Mouse (Mus musculus): Measurements from ENCODE around the gene Prima1. TPM values are rescaled to one million over a fixed set of nuclear protein-coding genes. Genes with fewer than 3 reads are reported as not detected.
A peak's percentile ranks its signal among the peaks of the same experiment; 100 is the strongest.

Gene Prima1
- 0.75 TPM in 1 of 2 replicates, not detected in the other for polyA plus RNA-seq (2016; fragmentation: Nextera tagmentation; extraction: Ambion mirVana)

GRCm38 (mm10) chr12:103242083-103242581 lies at the start of gene Prima1:
TSS of gene Prima1 (minus strand) at chr12:103242150.
- H3K4me2 ChIP-seq, result peak within 1 kb of the TSS; percentile 80
- H3K27me3 ChIP-seq (replicated peaks), result peaks cover 44% of the 10 kb centered on the region
- no peaks in the 10 kb centered on the region for H3K9me3 ChIP-seq (replicated peaks)
- peak; percentile 78 for ATAC-seq (ENCODE audit: insufficient number of reproducible peaks, low FRiP score)
- peak within 1 kb of the TSS; percentile 73 for H3K4me3 ChIP-seq
- H3K27ac ChIP-seq (ENCODE audit: poor library complexity, severe bottlenecking), result peak within 1 kb of the TSS; percentile 69
- H3K9ac ChIP-seq, result peak within 1 kb of the TSS; percentile 79
- peaks cover 11% of the 10 kb centered on the region for H3K4me1 ChIP-seq (replicated peaks)
- no peaks in the 10 kb centered on the region for H3K36me3 ChIP-seq
- under 1% methylated on average over 54 of the region's 54 CpGs for WGBS

DNA sequence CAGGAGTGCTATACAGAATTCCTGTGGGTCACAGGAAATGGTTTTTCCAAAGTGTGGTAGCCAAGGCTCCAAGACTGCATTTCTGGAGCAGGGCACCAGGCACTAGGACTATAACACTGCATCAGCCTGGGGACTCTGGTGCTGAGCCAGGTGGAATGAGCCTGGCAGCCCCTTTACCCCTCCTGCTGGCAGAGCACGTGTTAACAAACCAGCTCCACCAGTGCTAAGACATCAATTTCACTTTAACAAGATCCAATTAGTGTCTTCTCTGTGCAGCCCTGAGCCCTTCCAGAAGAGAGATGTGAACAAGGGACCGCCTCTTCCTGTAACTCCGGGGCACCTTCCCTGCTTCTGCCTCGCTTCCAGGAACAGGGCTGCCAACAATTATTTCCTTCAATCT lies 45.3 kb upstream of the Prima1 start:
- no peak for ATAC-seq (ENCODE audit: insufficient number of reproducible peaks, low FRiP score)
- Histone ChIP-seq H3K36me3 (no peaks in the 10 kb centered on the region), H3K4me1 (replicated peaks) (peaks cover 20% of the 10 kb centered on the region), H3K9ac (no peak overlapping the region), H3K4me3 (no peak overlapping the region), H3K4me2 (no peak overlapping the region), H3K9me3 (replicated peaks) (no peaks in the 10 kb centered on the region), H3K27me3 (replicated peaks) (no peaks in the 10 kb centered on the region), H3K27ac (ENCODE audit: poor library complexity, severe bottlenecking) (no peak overlapping the region)
- WGBS, result 69% methylated on average over 4 of the region's 4 CpGs

DNA sequence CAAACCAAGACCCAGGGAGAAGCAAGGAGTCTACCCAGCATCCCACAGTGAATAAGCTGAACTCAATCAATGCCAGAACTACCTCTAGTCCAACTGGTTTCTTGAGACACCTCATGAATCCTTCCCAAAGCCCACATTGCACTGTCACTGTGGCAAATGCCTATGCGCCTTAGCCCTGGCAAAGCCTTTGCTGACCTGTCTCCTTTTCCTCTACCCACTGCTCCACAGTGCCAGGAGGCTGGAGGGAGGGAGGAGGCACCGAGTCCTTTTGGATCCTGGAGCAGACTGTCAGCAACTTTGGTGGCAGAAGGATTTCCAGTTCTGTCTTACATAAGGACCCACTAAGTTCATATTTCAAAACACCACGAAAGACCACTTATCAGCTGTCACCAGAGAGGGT lies 41.5 kb upstream of the Prima1 start:
- no peak for ATAC-seq (ENCODE audit: insufficient number of reproducible peaks, low FRiP score)
- no peak overlapping the region for H3K9ac ChIP-seq
- 61% methylated on average over 3 of the region's 3 CpGs for whole genome bisulfite sequencing
- no peaks in the 10 kb centered on the region for H3K9me3 ChIP-seq (replicated peaks)
- no peaks in the 10 kb centered on the region for H3K4me1 ChIP-seq (replicated peaks)
- no peak overlapping the region for H3K4me3 ChIP-seq
- no peaks in the 10 kb centered on the region for H3K36me3 ChIP-seq
- H3K27me3 ChIP-seq (replicated peaks), result no peaks in the 10 kb centered on the region
- H3K27ac ChIP-seq (ENCODE audit: poor library complexity, severe bottlenecking), result no peak overlapping the region
- H3K4me2 ChIP-seq, result no peak overlapping the region

- Histone ChIP-seq H3K4me3 (no peak overlapping the region), H3K36me3 (no peaks in the 10 kb centered on the region), H3K4me1 (replicated peaks) (no peaks in the 10 kb centered on the region), H3K27ac (ENCODE audit: poor library complexity, severe bottlenecking) (no peak overlapping the region), H3K27me3 (replicated peaks) (no peaks in the 10 kb centered on the region), H3K4me2 (no peak overlapping the region), H3K9ac (no peak overlapping the region), H3K9me3 (replicated peaks) (no peaks in the 10 kb centered on the region)
- WGBS, result 55% methylated on average over 6 of the region's 6 CpGs
- ATAC-seq (ENCODE audit: insufficient number of reproducible peaks, low FRiP score), result no peak
Observed at GRCm38 (mm10) chr12:103282936-103283335, 41.0 kb upstream of the Prima1 start.

DNA sequence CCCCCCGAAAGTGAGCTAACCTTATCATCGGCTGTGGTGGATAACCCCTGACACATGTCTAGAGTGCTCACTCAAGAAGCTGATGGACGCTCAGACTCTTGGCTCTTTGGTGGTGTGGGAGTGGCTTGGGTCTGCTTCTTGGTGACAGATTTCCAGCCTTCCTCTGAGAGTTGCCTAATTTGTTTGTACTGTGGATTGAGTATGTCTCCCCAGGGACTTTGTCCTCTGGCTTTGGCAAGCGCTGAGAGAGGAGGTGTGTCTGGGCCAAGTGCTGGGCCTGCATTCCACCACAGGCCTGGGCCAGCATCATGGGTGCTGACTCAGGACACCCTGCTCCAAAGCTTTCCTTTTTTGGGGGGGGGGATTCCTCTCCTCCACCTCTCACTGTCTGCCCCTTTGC lies 40.0 kb upstream of the Prima1 start:
- Histone ChIP-seq H3K27ac (ENCODE audit: poor library complexity, severe bottlenecking) (no peak overlapping the region), H3K4me2 (no peak overlapping the region), H3K4me1 (replicated peaks) (no peaks in the 10 kb centered on the region), H3K4me3 (no peak overlapping the region), H3K27me3 (replicated peaks) (no peaks in the 10 kb centered on the region), H3K9me3 (replicated peaks) (no peaks in the 10 kb centered on the region), H3K36me3 (no peaks in the 10 kb centered on the region), H3K9ac (no peak overlapping the region)
- 29% methylated on average over 4 of the region's 4 CpGs for WGBS
- no peak for ATAC-seq (ENCODE audit: insufficient number of reproducible peaks, low FRiP score)

- no peaks in the 10 kb centered on the region for H3K36me3 ChIP-seq
- no peak overlapping the region for H3K27ac ChIP-seq (ENCODE audit: poor library complexity, severe bottlenecking)
- H3K4me3 ChIP-seq, result no peak overlapping the region
- no peak overlapping the region for H3K9ac ChIP-seq
- no peaks in the 10 kb centered on the region for H3K9me3 ChIP-seq (replicated peaks)
- H3K4me1 ChIP-seq (replicated peaks), result no peaks in the 10 kb centered on the region
- H3K27me3 ChIP-seq (replicated peaks), result no peaks in the 10 kb centered on the region
- no peak for ATAC-seq (ENCODE audit: insufficient number of reproducible peaks, low FRiP score)
- no peak overlapping the region for H3K4me2 ChIP-seq
- 41% methylated on average over 2 of the region's 2 CpGs for WGBS
Observed at GRCm38 (mm10) chr12:103281491-103281890, 39.5 kb upstream of the Prima1 start.

DNA sequence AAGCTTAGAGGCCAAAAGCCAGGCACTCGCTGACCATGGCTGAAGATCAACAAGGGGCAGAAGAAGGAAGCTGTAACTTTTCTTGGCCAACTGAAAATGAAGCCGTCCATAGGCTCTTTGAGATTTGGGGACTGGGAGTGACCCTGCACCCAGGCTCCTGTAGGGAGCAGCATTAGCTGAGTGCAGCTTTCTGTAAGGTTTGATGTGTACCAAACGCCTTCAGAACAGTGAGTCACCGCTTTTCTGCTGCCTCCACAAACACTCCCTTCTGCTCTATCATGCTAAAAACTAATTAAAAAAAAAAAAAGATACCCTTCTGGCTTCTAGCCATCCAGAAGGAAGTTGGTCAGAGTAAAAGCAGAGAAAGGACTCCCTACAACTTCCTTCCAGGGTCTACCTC lies 34.5 kb upstream of the Prima1 start:
- 70% methylated on average over 4 of the region's 4 CpGs for WGBS
- Histone ChIP-seq H3K27me3 (replicated peaks) (no peaks in the 10 kb centered on the region), H3K4me2 (no peak overlapping the region), H3K36me3 (no peaks in the 10 kb centered on the region), H3K4me3 (no peak overlapping the region), H3K4me1 (replicated peaks) (no peaks in the 10 kb centered on the region), H3K9me3 (replicated peaks) (no peaks in the 10 kb centered on the region), H3K9ac (no peak overlapping the region), H3K27ac (ENCODE audit: poor library complexity, severe bottlenecking) (no peak overlapping the region)
- no peak for ATAC-seq (ENCODE audit: insufficient number of reproducible peaks, low FRiP score)

DNA sequence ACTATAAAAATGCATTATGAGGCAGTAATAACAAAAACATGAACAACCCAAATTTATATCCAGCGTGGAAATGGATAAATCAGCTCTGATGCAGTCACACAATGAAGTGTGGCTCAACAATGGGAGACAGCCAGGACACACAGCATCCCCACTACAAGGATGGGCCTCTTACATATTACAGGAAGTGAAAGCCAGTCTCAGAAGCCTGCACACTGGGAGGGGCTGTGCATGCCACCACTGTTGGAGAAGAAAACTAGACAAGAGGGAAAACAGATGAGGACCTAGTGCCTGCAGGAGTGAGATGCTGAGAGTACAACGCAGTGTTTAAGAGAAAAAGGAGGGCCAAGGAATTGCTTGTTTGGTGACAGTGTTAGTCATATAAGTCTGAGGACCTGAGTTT lies 31.8 kb upstream of the Prima1 start:
- H3K9me3 ChIP-seq (replicated peaks), result no peaks in the 10 kb centered on the region
- no peaks in the 10 kb centered on the region for H3K27me3 ChIP-seq (replicated peaks)
- WGBS, result 81% methylated on average over 2 of the region's 2 CpGs
- no peaks in the 10 kb centered on the region for H3K4me1 ChIP-seq (replicated peaks)
- ATAC-seq (ENCODE audit: insufficient number of reproducible peaks, low FRiP score), result no peak
- no peak overlapping the region for H3K9ac ChIP-seq
- H3K4me3 ChIP-seq, result no peak overlapping the region
- no peak overlapping the region for H3K4me2 ChIP-seq
- H3K36me3 ChIP-seq, result no peaks in the 10 kb centered on the region
- H3K27ac ChIP-seq (ENCODE audit: poor library complexity, severe bottlenecking), result no peak overlapping the region

DNA sequence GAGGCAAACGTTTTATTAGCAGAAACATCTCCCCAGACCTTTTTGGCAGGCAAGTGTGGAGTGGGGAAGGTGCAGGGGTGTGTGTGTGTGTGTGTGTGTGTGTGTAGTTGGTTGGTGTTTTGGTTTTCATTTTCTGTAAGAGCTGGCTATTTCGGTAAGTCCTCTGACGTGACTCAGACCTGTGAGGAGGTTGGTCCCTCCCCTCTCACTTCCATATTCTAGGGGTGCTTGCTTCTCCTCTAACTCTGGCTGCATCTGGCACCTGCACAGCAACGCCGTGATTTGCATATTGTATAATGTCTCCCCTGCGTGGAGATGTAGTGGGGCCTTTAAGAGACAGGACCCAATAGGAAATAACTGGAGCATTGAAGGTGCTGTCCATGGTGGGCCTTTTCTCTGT lies 31.1 kb upstream of the Prima1 start:
- WGBS, result 52% methylated on average over 6 of the region's 6 CpGs
- Histone ChIP-seq H3K4me3 (no peak overlapping the region), H3K27me3 (replicated peaks) (no peaks in the 10 kb centered on the region)

DNA sequence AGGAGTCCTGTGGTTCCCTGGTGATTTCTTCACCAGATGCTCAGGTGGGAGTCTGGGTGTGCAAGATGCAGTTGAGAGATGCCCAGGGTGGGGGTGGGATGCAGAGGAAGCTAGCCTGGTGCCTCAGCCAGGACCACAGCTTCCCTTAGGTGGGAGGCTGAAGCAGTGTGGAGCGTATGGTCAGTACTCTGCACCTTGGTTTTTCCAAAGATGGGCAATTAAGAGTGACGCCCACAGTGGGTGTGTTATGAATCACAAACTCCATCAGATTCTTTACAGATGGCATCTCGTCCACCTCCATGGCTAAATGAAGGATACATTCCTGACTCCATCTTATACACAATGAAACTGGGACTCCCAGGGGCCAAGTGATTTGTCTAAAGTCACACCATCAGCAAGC lies 30.2 kb upstream of the Prima1 start:
- 78% methylated on average over 3 of the region's 3 CpGs for WGBS
- Histone ChIP-seq H3K4me3 (no peak overlapping the region), H3K9ac (no peak overlapping the region), H3K27ac (ENCODE audit: poor library complexity, severe bottlenecking) (no peak overlapping the region), H3K4me2 (no peak overlapping the region), H3K27me3 (replicated peaks) (peaks cover 6% of the 10 kb centered on the region; the same call in 1 of the 2 replicates), H3K9me3 (replicated peaks) (no peaks in the 10 kb centered on the region), H3K4me1 (replicated peaks) (no peaks in the 10 kb centered on the region), H3K36me3 (no peaks in the 10 kb centered on the region)
- no peak for ATAC-seq (ENCODE audit: insufficient number of reproducible peaks, low FRiP score)

More for the DNA sequence above, 31.1 kb upstream of the Prima1 start:
- H3K9me3 ChIP-seq (replicated peaks), result no peaks in the 10 kb centered on the region
- no peaks in the 10 kb centered on the region for H3K36me3 ChIP-seq
- H3K9ac ChIP-seq, result no peak overlapping the region
- H3K27ac ChIP-seq (ENCODE audit: poor library complexity, severe bottlenecking), result no peak overlapping the region
- no peak overlapping the region for H3K4me2 ChIP-seq
- no peaks in the 10 kb centered on the region for H3K4me1 ChIP-seq (replicated peaks)
- ATAC-seq (ENCODE audit: insufficient number of reproducible peaks, low FRiP score), result no peak

GRCm38 (mm10) chr12:103266605-103267004 lies 24.7 kb upstream of the Prima1 start:
- 21% methylated on average over 3 of the region's 3 CpGs for WGBS
- ATAC-seq (ENCODE audit: insufficient number of reproducible peaks, low FRiP score), result no peak
- H3K4me2 ChIP-seq, result no peak overlapping the region
- no peaks in the 10 kb centered on the region for H3K9me3 ChIP-seq (replicated peaks)
- H3K9ac ChIP-seq, result no peak overlapping the region
- no peak overlapping the region for H3K4me3 ChIP-seq
- H3K4me1 ChIP-seq (replicated peaks), result no peaks in the 10 kb centered on the region
- H3K27ac ChIP-seq (ENCODE audit: poor library complexity, severe bottlenecking), result no peak overlapping the region
- H3K36me3 ChIP-seq, result no peaks in the 10 kb centered on the region
- peaks cover 8% of the 10 kb centered on the region; the same call in 1 of the 2 replicates for H3K27me3 ChIP-seq (replicated peaks)
